In the genomic region with DNA sequence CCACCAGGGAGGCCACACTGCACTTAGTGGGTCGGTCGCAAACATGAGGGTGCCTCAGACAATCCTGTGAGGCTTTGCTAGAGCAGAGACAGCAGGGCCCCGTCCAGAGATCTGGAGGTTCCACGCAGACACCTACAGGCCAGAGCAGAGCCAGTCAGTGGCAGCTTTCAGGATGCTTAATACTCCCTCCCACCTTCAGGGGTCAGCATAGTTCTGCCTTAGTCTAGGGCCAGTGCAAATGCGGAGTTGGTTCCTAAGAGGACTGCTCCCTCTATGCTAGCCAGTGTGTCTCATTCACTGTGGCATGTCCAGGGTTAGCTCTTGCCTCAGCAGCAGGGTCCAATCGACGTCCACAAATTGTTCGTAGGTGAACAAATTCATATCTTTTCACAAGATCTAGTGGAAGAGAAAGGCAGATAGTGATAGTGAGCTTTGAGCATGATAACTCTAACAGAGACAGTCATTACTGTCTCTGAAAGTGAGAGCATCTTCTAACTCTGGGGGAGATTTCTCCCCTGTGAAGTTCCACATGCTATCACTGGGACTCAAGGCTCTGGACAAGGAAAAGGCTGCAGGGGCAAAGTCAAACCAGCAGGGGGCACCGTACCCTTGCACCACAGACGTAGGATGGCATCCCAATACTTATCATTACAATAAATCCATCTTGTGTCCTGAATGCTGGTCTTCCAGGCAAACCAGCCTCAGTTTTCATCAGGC, we compare ENCODE assay signal across 8 mouse cellular contexts. TPM values are rescaled to one million over a fixed set of nuclear protein-coding genes. Genes with fewer than 3 reads are reported as not detected.
DNase-seq lines count a peak whose midpoint lies in the region; ATAC-seq and TF ChIP-seq lines count a peak whose summit lies in the region.

No protein-coding gene starts in this region.

- WGBS in hindbrain, postnatal 0 days = 36% methylated on average over 10 of the region's 10 CpGs

- H3K4me2 ChIP-seq in hindbrain, postnatal 0 days (ENCODE audit: low read depth, low read length) = no peak overlapping the region

- peak; percentile 88 for DNase-seq in WW6 (ENCODE audit: low read depth, low spot score)
- peak; percentile 81 to 84 for DNase-seq in cerebellum, postnatal 4 days (ENCODE audit: low spot score in 2 of 2)
- peak; percentile 84 for DNase-seq in gastrocnemius, adult 2 months
- peak; percentile 88 for DNase-seq in hindbrain, postnatal 0 days (ENCODE audit: low spot score)
- DNase-seq in left cerebral cortex, adult 8-10 months (ENCODE audit: low spot score in 2 of 2) = peak; percentile 62 to 80
- DNase-seq in right cerebral cortex, postnatal 10 days (ENCODE audit: low spot score in 2 of 2) = peak; percentile 86 to 89
- peak; percentile 86 for DNase-seq in urinary bladder, postnatal 14 days (ENCODE audit: low spot score)

- H3K9me3 ChIP-seq in hindbrain, postnatal 0 days (ENCODE audit: low read length) = no peaks in the 10 kb centered on the region
- no peaks in the 10 kb centered on the region for H3K9me3 ChIP-seq in megakaryocyte, embryonic 14.5 days

- no peaks in the 10 kb centered on the region for H3K27me3 ChIP-seq in hindbrain, postnatal 0 days (ENCODE audit: insufficient read depth, low read length)
- H3K27me3 ChIP-seq in megakaryocyte, embryonic 14.5 days (replicated peaks) = peaks cover 2% of the 10 kb centered on the region

- peak; percentile 94 for ATAC-seq in hindbrain, postnatal 0 days

- H3K36me3 ChIP-seq in hindbrain, postnatal 0 days (ENCODE audit: insufficient read depth, low read length) = no peaks in the 10 kb centered on the region
- H3K36me3 ChIP-seq in megakaryocyte, embryonic 14.5 days (replicated peaks; ENCODE audit: low read length) = peaks cover 6% of the 10 kb centered on the region

- no peak overlapping the region for H3K9ac ChIP-seq in hindbrain, postnatal 0 days (replicated peaks; ENCODE audit: low read length)

- intact Hi-C loops in gastrocnemius, adult 2 months (cut with DNase I) = loop anchor here (1.0 kb wide), 3 partner anchors 96 to 384 kb away; no protein-coding TSS in a partner anchor

- no peak overlapping the region for H3K4me3 ChIP-seq in gastrocnemius, adult 2 months
- H3K4me3 ChIP-seq in hindbrain, postnatal 0 days (ENCODE audit: low read length) = no peak overlapping the region
- H3K4me3 ChIP-seq in megakaryocyte, embryonic 14.5 days (replicated peaks) = peak overlapping the region; percentile 84

- peak; percentile 83 for TF ChIP-seq CTCF in gastrocnemius, adult 2 months (IDR thresholded peaks at IDR 0.05)
- peak; percentile 85 for TF ChIP-seq CTCF in hindbrain, postnatal 0 days (IDR thresholded peaks at IDR 0.05; ENCODE audit: low read depth)

- H3K27ac ChIP-seq in gastrocnemius, adult 2 months = no peak overlapping the region
- no peak overlapping the region for H3K27ac ChIP-seq in hindbrain, postnatal 0 days

- H3K4me1 ChIP-seq in hindbrain, postnatal 0 days (ENCODE audit: insufficient read depth, low read length) = no peaks in the 10 kb centered on the region
- peaks cover 87% of the 10 kb centered on the region for H3K4me1 ChIP-seq in megakaryocyte, embryonic 14.5 days

RNA-seq across cellular contexts. Expression of a gene that starts 36.5 kb away (rescaled TPM):
- 10 to 100 TPM; 72.0 to 79.2 TPM for total RNA-seq in gastrocnemius, adult 2 months (2021)
- total RNA-seq in hindbrain, postnatal 0 days (2014; rRNA removed) = 80.0 and 83.7 TPM in 2 replicates
- 80.0 and 81.8 TPM in 2 replicates for polyA plus RNA-seq in hindbrain, postnatal 0 days (2015; fragmentation: Nextera tagmentation; extraction: Ambion mirVana)
- 10 to 100 TPM; 76.1 to 86.3 (median 80.4) TPM for total RNA-seq in left cerebral cortex, adult 8-10 months (2022)
- polyA plus RNA-seq in megakaryocyte, embryonic 14.5 days (2012; ENCODE audit: insufficient read depth, low replicate concordance) = 3.2 and 15.8 TPM in 2 replicates

RNA-seq across cellular contexts. Expression of a gene that starts 53.0 kb away (rescaled TPM):
- total RNA-seq in gastrocnemius, adult 2 months (2021) = 10 to 100 TPM; 21.5 to 22.0 TPM
- total RNA-seq in hindbrain, postnatal 0 days (2014; rRNA removed) = 40.6 and 41.4 TPM in 2 replicates
- polyA plus RNA-seq in hindbrain, postnatal 0 days (2015; fragmentation: Nextera tagmentation; extraction: Ambion mirVana) = 22.8 and 22.9 TPM in 2 replicates
- total RNA-seq in left cerebral cortex, adult 8-10 months (2022) = 100 to 1,000 TPM in 1 of 4 experiments, 10 to 100 TPM in 3; 82.4 to 105 (median 92.6) TPM
- 11.3 and 19.6 TPM in 2 replicates for polyA plus RNA-seq in megakaryocyte, embryonic 14.5 days (2012; ENCODE audit: insufficient read depth, low replicate concordance)
